Mouse (Mus musculus): Measurements from ENCODE around the gene Aff3. TPM values are rescaled to one million over a fixed set of nuclear protein-coding genes. Genes with fewer than 3 reads are reported as not detected.

Aff3 gene
- total and polyA plus RNA-seq, 2 experiments from 2014 or later: 1.1 to 1.9 TPM

DNA sequence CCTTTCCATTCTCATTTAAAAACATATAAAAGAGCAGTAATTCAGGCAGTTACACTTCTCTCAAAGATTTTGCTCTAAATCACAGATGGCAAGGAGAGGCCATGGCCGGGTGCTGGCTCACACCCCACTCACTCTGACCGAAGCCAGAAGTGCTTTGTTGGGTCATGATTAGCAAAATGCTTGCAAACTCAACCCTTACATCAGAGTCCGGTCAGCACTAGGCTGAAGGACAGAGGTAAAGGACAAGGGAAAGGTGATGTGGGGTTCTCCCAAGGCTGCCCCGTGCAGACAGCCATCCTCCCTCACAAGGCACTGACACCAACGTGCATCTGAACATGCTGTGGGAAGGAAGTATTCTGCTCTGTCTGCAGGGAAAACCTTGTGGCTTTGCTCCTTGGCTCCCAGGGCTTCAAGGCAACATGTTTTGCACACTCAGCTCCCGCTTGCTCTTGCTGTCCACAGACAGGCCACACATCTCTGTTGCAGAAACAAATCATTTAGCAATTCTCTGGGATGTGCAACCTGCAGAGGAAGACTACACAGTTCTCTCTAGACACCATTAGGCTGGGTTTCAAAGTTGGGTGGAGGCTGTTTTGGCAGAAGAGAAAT lies 296.6 kb downstream of the Aff3 start:
- H3K9me3 ChIP-seq (replicated peaks; ENCODE audit: control insufficient read depth, low read length): no peaks in the 10 kb centered on the region
- TF ChIP-seq EP300 (IDR thresholded peaks at IDR 0.05; ENCODE audit: low read depth): no peak
- TF ChIP-seq CTCF (IDR thresholded peaks at IDR 0.05; ENCODE audit: low read depth): no peak
- H3K27ac ChIP-seq (ENCODE audit: low read depth): no peak overlapping the region
- no peak overlapping the region for H3K4me2 ChIP-seq (ENCODE audit: low read depth, low read length)
- no peaks in the 10 kb centered on the region for H3K4me1 ChIP-seq (ENCODE audit: control insufficient read depth, insufficient read depth)
- no peaks in the 10 kb centered on the region for H3K36me3 ChIP-seq (replicated peaks; ENCODE audit: control insufficient read depth, insufficient read depth, low read length)
- ATAC-seq (ENCODE audit: insufficient read depth, low read depth) (no peak), DNase-seq (ENCODE audit: low spot score) (no peak)
- no peak overlapping the region for H3K9ac ChIP-seq (replicated peaks; ENCODE audit: low read depth, low read length)
- no peak overlapping the region for H3K4me3 ChIP-seq (ENCODE audit: low read depth, low read length)
- 78% methylated on average over 6 of the region's 6 CpGs for WGBS
- no peaks in the 10 kb centered on the region for H3K27me3 ChIP-seq (ENCODE audit: control insufficient read depth, insufficient read depth, low read length)

GRCm38 (mm10) chr1:38367404-38368080 lies 297.2 kb downstream of the Aff3 start:
- WGBS: 95% methylated on average over 14 of the region's 14 CpGs
- ATAC-seq (ENCODE audit: insufficient read depth, low read depth) (no peak), DNase-seq (ENCODE audit: low spot score) (no peak)
- no peak overlapping the region for H3K4me2 ChIP-seq (ENCODE audit: low read depth, low read length)
- H3K27ac ChIP-seq (ENCODE audit: low read depth): no peak overlapping the region
- TF ChIP-seq CTCF (IDR thresholded peaks at IDR 0.05; ENCODE audit: low read depth): no peak
- no peak for TF ChIP-seq EP300 (IDR thresholded peaks at IDR 0.05; ENCODE audit: low read depth)
- no peaks in the 10 kb centered on the region for H3K4me1 ChIP-seq (ENCODE audit: control insufficient read depth, insufficient read depth)
- no peak overlapping the region for H3K9ac ChIP-seq (replicated peaks; ENCODE audit: low read depth, low read length)
- H3K4me3 ChIP-seq (ENCODE audit: low read depth, low read length): no peak overlapping the region
- H3K27me3 ChIP-seq (ENCODE audit: control insufficient read depth, insufficient read depth, low read length): no peaks in the 10 kb centered on the region
- no peaks in the 10 kb centered on the region for H3K9me3 ChIP-seq (replicated peaks; ENCODE audit: control insufficient read depth, low read length)
- no peaks in the 10 kb centered on the region for H3K36me3 ChIP-seq (replicated peaks; ENCODE audit: control insufficient read depth, insufficient read depth, low read length)

DNA sequence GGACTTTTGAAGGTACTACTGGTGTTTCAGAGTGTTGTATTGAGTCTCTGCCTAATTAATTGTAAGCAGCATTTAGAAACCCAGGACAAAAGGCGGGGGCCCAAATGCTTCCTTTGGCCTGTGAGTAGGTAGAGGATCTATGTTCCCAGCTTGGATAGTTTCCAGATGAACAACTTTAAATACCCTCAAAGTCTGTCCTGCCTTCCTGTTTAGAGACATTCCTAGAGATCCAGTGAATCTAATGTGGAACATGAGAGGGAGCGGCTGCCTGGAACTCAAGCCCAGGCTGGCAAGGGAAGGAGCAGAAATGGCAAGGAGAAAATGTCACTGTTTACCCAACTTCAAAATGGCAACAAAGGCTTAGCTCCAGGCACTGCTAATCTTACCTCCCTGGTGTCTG lies 300.9 kb downstream of the Aff3 start:
- Histone ChIP-seq H3K36me3 (replicated peaks; ENCODE audit: control insufficient read depth, insufficient read depth, low read length) (no peaks in the 10 kb centered on the region), H3K27ac (ENCODE audit: low read depth) (no peak overlapping the region), H3K9ac (replicated peaks; ENCODE audit: low read depth, low read length) (no peak overlapping the region), H3K4me3 (ENCODE audit: low read depth, low read length) (no peak overlapping the region), H3K4me1 (ENCODE audit: control insufficient read depth, insufficient read depth) (no peaks in the 10 kb centered on the region), H3K4me2 (ENCODE audit: low read depth, low read length) (no peak overlapping the region), H3K27me3 (ENCODE audit: control insufficient read depth, insufficient read depth, low read length) (no peaks in the 10 kb centered on the region), H3K9me3 (replicated peaks; ENCODE audit: control insufficient read depth, low read length) (no peaks in the 10 kb centered on the region)
- 77% methylated on average over 2 of the region's 2 CpGs for WGBS
- ATAC-seq (ENCODE audit: insufficient read depth, low read depth): no peak
- no peak for TF ChIP-seq EP300 (IDR thresholded peaks at IDR 0.05; ENCODE audit: low read depth)
- no peak for DNase-seq (ENCODE audit: low spot score)

DNA sequence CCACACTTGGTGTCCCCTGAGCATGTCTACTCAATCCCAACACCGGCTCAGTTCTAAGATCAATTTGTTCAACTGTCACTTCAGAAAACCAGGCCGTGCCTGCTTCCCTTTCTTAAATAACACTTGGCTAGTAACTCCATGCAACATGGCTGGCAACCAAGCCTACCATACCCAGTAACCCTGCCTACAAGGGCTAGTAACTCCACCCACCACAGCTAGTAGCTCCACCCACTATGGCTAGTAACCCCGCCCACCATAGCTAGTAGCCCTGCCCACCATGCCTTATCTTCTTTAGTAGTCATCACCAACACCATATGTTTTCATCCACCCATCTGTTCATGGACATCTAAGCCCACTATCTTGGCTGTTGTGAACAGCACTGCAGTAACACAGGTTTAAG lies 302.5 kb downstream of the Aff3 start:
- no peak overlapping the region for H3K27ac ChIP-seq (ENCODE audit: low read depth)
- WGBS: 82% methylated on average over 3 of the region's 3 CpGs
- no peaks in the 10 kb centered on the region for H3K9me3 ChIP-seq (replicated peaks; ENCODE audit: control insufficient read depth, low read length)
- H3K4me3 ChIP-seq (ENCODE audit: low read depth, low read length): no peak overlapping the region
- ATAC-seq (ENCODE audit: insufficient read depth, low read depth) (no peak), DNase-seq (ENCODE audit: low spot score) (no peak)
- no peaks in the 10 kb centered on the region for H3K27me3 ChIP-seq (ENCODE audit: control insufficient read depth, insufficient read depth, low read length)
- no peak overlapping the region for H3K4me2 ChIP-seq (ENCODE audit: low read depth, low read length)
- no peak overlapping the region for H3K9ac ChIP-seq (replicated peaks; ENCODE audit: low read depth, low read length)
- no peak for TF ChIP-seq EP300 (IDR thresholded peaks at IDR 0.05; ENCODE audit: low read depth)
- no peak for TF ChIP-seq CTCF (IDR thresholded peaks at IDR 0.05; ENCODE audit: low read depth)
- no peaks in the 10 kb centered on the region for H3K36me3 ChIP-seq (replicated peaks; ENCODE audit: control insufficient read depth, insufficient read depth, low read length)
- H3K4me1 ChIP-seq (ENCODE audit: control insufficient read depth, insufficient read depth): no peaks in the 10 kb centered on the region

DNA sequence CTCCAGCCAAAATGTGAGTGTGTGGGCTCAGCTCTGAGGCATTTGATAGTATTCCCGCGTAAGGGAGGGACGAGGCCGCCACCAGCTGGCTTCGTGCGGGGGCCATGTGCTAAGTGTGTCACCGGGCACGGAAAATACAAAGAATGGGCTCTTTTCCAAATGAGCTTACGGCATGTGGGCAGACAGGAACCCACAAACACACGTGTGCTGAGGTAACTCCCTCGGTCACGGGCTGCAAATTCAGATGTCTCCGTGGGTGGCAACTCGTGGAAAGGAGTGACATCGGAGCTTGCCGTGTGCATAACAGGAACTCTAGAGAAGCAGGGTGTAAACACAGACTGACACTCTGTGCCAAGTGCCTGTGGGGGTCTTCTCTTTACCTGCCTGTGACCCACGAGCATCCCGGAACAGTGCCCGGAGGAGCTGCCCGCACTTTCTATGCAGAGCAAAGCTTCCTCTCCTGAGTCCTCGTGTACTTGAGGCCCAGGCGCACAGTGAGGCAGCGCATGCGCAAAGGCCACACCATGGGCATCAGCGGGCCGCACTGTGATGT lies 305.9 kb downstream of the Aff3 start:
- no peaks in the 10 kb centered on the region for H3K36me3 ChIP-seq (replicated peaks; ENCODE audit: control insufficient read depth, insufficient read depth, low read length)
- no peak overlapping the region for H3K4me2 ChIP-seq (ENCODE audit: low read depth, low read length)
- 0 out of 2 replicates have a peak overlapping the region, but pooled peaks have one; percentile 24 for H3K27ac ChIP-seq (ENCODE audit: low read depth)
- no peak overlapping the region for H3K9ac ChIP-seq (replicated peaks; ENCODE audit: low read depth, low read length)
- H3K4me1 ChIP-seq (ENCODE audit: control insufficient read depth, insufficient read depth): no peaks in the 10 kb centered on the region
- 79% methylated on average over 26 of the region's 26 CpGs for WGBS
- H3K4me3 ChIP-seq (ENCODE audit: low read depth, low read length): no peak overlapping the region
- peak; percentile 44; the same call in 1 of the 2 replicates for ATAC-seq (ENCODE audit: insufficient read depth, low read depth)
- TF ChIP-seq EP300 (IDR thresholded peaks at IDR 0.05; ENCODE audit: low read depth) (no peak), CTCF (IDR thresholded peaks at IDR 0.05; ENCODE audit: low read depth) (no peak)
- no peaks in the 10 kb centered on the region for H3K27me3 ChIP-seq (ENCODE audit: control insufficient read depth, insufficient read depth, low read length)
- no peaks in the 10 kb centered on the region for H3K9me3 ChIP-seq (replicated peaks; ENCODE audit: control insufficient read depth, low read length)
- no peak for DNase-seq (ENCODE audit: low spot score)

Measured in heart, postnatal 0 days (tissue).